In genomic region chr5:25224377-25224776, GRCm38 (mm10) we compare ENCODE assay signal across 29 mouse cellular contexts. TPM values are rescaled to one million over a fixed set of nuclear protein-coding genes. Genes with fewer than 3 reads are reported as not detected.
DNase-seq lines count a peak whose midpoint lies in the region; ATAC-seq and TF ChIP-seq lines count a peak whose summit lies in the region.
"Not testable (repeated sequence)": the region's sequence is repeated elsewhere in the genome, so short reads cannot be mapped to it uniquely, and the experiment has no call there.
"Had no signal": no experiment of that assay in that cellular context is flagged by ENCODE, and none has a peak within 500 bp of the region (broad histone marks: within the 10 kb centered on the region; RNA-seq: fewer than 3 reads in every experiment).

No protein-coding gene starts in this region.

- TF ChIP-seq CTCF in bone marrow macrophage, adult 2 months (IDR thresholded peaks at IDR 0.05; ENCODE audit: low read depth, low read length); hindbrain, postnatal 0 days (IDR thresholded peaks at IDR 0.05; ENCODE audit: low read depth); kidney, adult 2 months (conservative IDR thresholded peaks at IDR 0.05; ENCODE audit: insufficient read depth, insufficient read length, low read depth, low read length): not testable (repeated sequence)

- ATAC-seq in hindbrain, embryonic 12.5 days (ENCODE audit: low FRiP score); hindbrain, postnatal 0 days; midbrain, embryonic 15.5 days (replicated peaks); neural tube, embryonic 15.5 days (ENCODE audit: low FRiP score): not testable (repeated sequence)

- not testable (repeated sequence) for H3K27ac ChIP-seq in bone marrow macrophage, adult 2 months (ENCODE audit: insufficient read depth, low read depth, low read length); hindbrain, embryonic 12.5 days; hindbrain, postnatal 0 days; midbrain, embryonic 15.5 days; neural tube, embryonic 15.5 days (replicated peaks)
- H3K27ac ChIP-seq in kidney, adult 2 months (ENCODE audit: insufficient read depth, low read depth, low read length) = peak overlapping the region; percentile 79

- not testable (repeated sequence) for H3K36me3 ChIP-seq in hindbrain, embryonic 12.5 days; hindbrain, postnatal 0 days (ENCODE audit: insufficient read depth, low read length); kidney, adult 2 months (ENCODE audit: control insufficient read depth, insufficient read depth, low read length); midbrain, embryonic 15.5 days (replicated peaks); neural tube, embryonic 15.5 days

- not testable (repeated sequence) for TF ChIP-seq POLR2A in bone marrow macrophage, adult 2 months (IDR thresholded peaks at IDR 0.05; ENCODE audit: borderline replicate concordance, low read depth, low read length); kidney, adult 2 months (IDR thresholded peaks at IDR 0.05; ENCODE audit: low read depth, low read length)

- DNase-seq in hindbrain, postnatal 0 days (ENCODE audit: low spot score) = not testable (repeated sequence)
- peak; percentile 76 for DNase-seq in kidney, adult 2 months
- DNase-seq in kidney, postnatal 25 days = peak; percentile 44 to 49

- H3K4me3 ChIP-seq in bone marrow macrophage, adult 2 months (ENCODE audit: insufficient read depth, low read length) = peak overlapping the region; percentile 40
- H3K4me3 ChIP-seq in hindbrain, embryonic 12.5 days; hindbrain, postnatal 0 days (ENCODE audit: low read length); kidney, adult 2 months (ENCODE audit: insufficient read depth, low read depth, low read length); midbrain, embryonic 15.5 days: not testable (repeated sequence)
- H3K4me3 ChIP-seq in neural tube, embryonic 15.5 days (replicated peaks) = peak overlapping the region; percentile 78; the same call in 1 of the 2 replicates

- H3K9me3 ChIP-seq in hindbrain, embryonic 12.5 days (replicated peaks); hindbrain, postnatal 0 days (ENCODE audit: low read length); midbrain, embryonic 15.5 days; neural tube, embryonic 15.5 days (replicated peaks): not testable (repeated sequence)

- H3K4me2 ChIP-seq in hindbrain, embryonic 12.5 days (replicated peaks) = 0 out of 2 replicates have a peak overlapping the region, but pooled peaks have one; percentile 58
- peak overlapping the region; percentile 75; the same call in 1 of the 2 replicates for H3K4me2 ChIP-seq in hindbrain, postnatal 0 days (ENCODE audit: low read depth, low read length)
- H3K4me2 ChIP-seq in midbrain, embryonic 15.5 days = peak overlapping the region; percentile 67; the same call in 1 of the 2 replicates
- peak overlapping the region; percentile 63 for H3K4me2 ChIP-seq in neural tube, embryonic 15.5 days

- H3K4me1 ChIP-seq in bone marrow macrophage, adult 2 months (ENCODE audit: control insufficient read depth, insufficient read depth, low read length); hindbrain, embryonic 12.5 days; hindbrain, postnatal 0 days (ENCODE audit: insufficient read depth, low read length): not testable (repeated sequence)
- peaks cover 18% of the 10 kb centered on the region; the same call in 1 of the 2 replicates for H3K4me1 ChIP-seq in kidney, adult 2 months (ENCODE audit: control insufficient read depth, insufficient read depth, low read length)
- peaks cover 15% of the 10 kb centered on the region for H3K4me1 ChIP-seq in midbrain, embryonic 15.5 days
- H3K4me1 ChIP-seq in neural tube, embryonic 15.5 days = peaks cover 12% of the 10 kb centered on the region

- not testable (repeated sequence) for H3K27me3 ChIP-seq in hindbrain, embryonic 12.5 days; hindbrain, postnatal 0 days (ENCODE audit: insufficient read depth, low read length); kidney, adult 2 months (replicated peaks; ENCODE audit: control insufficient read depth, insufficient read depth, low read length); midbrain, embryonic 15.5 days (replicated peaks); neural tube, embryonic 15.5 days (replicated peaks)

- H3K9ac ChIP-seq in hindbrain, embryonic 12.5 days; hindbrain, postnatal 0 days (replicated peaks; ENCODE audit: low read length); midbrain, embryonic 15.5 days; neural tube, embryonic 15.5 days (replicated peaks): not testable (repeated sequence)

- 90% methylated on average over 1 of the region's 1 CpGs for WGBS in hindbrain, embryonic 12.5 days
- WGBS in hindbrain, postnatal 0 days = 81% methylated on average over 1 of the region's 1 CpGs
- 64% methylated on average over 1 of the region's 1 CpGs for WGBS in kidney, adult 2 months
- WGBS in midbrain, embryonic 15.5 days = 79% methylated on average over 1 of the region's 1 CpGs
- 88% methylated on average over 1 of the region's 1 CpGs for WGBS in neural tube, embryonic 15.5 days

RNA-seq across cellular contexts. Expression of gene E130116L18Rik, which starts 1.4 kb away (rescaled TPM):
- not detected in 2 replicates for polyA plus RNA-seq in bone marrow macrophage, adult 2 months (2012; ENCODE audit: insufficient read depth, insufficient read length, missing spikeins)
- polyA plus RNA-seq in hindbrain, embryonic 12.5 days (2016; fragmentation: Nextera tagmentation; extraction: Ambion mirVana) = not detected in 2 replicates
- not detected in 2 replicates for total RNA-seq in hindbrain, postnatal 0 days (2014; rRNA removed)
- polyA plus RNA-seq in hindbrain, postnatal 0 days (2015; fragmentation: Nextera tagmentation; extraction: Ambion mirVana) = 1.3 TPM in 1 of 2 replicates, not detected in the other
- not detected in 2 replicates for polyA plus RNA-seq in kidney, adult 2 months (2012; rRNA removed)
- polyA plus RNA-seq in midbrain, embryonic 15.5 days (2015; fragmentation: Nextera tagmentation; extraction: Ambion mirVana) = 1.3 TPM in 1 of 2 replicates, not detected in the other
- polyA plus RNA-seq in neural tube, embryonic 15.5 days (2015; fragmentation: Nextera tagmentation; extraction: Ambion mirVana) = not detected in 2 replicates
- total RNA-seq: adrenal gland, postnatal 10 days; gastrocnemius, adult 2 months; gastrocnemius, postnatal 36 days; heart, adult 18-20 months; heart, postnatal 4 days; left cerebral cortex, postnatal 10 days; megakaryocyte-erythroid progenitor cell, adult 5-6 weeks; MEL; neutrophil, adult 5-6 weeks had no signal
- polyA plus RNA-seq: embryonic facial prominence, embryonic 11.5 days; forebrain, embryonic 11.5 days; forebrain, embryonic 16.5 days; heart, embryonic 12.5 days; heart, postnatal 0 days; limb, embryonic 10.5 days; limb, embryonic 15.5 days; liver, embryonic 13.5 days; macrophage; stomach, embryonic 15.5 days; urinary bladder, adult 2 months had no signal

RNA-seq across cellular contexts. Expression of gene Galnt11, which starts 2.7 kb away (rescaled TPM):
- polyA plus RNA-seq in bone marrow macrophage, adult 2 months (2012; ENCODE audit: insufficient read depth, insufficient read length, missing spikeins) = 29.3 and 38.6 TPM in 2 replicates
- 41.0 and 47.1 TPM in 2 replicates for polyA plus RNA-seq in hindbrain, embryonic 12.5 days (2016; fragmentation: Nextera tagmentation; extraction: Ambion mirVana)
- 56.7 and 58.9 TPM in 2 replicates for total RNA-seq in hindbrain, postnatal 0 days (2014; rRNA removed)
- 56.8 and 60.8 TPM in 2 replicates for polyA plus RNA-seq in hindbrain, postnatal 0 days (2015; fragmentation: Nextera tagmentation; extraction: Ambion mirVana)
- polyA plus RNA-seq in kidney, adult 2 months (2012; rRNA removed) = 387 and 392 TPM in 2 replicates
- 50.4 and 51.9 TPM in 2 replicates for polyA plus RNA-seq in midbrain, embryonic 15.5 days (2015; fragmentation: Nextera tagmentation; extraction: Ambion mirVana)
- polyA plus RNA-seq in neural tube, embryonic 15.5 days (2015; fragmentation: Nextera tagmentation; extraction: Ambion mirVana) = 59.6 TPM in 2 replicates

RNA-seq across cellular contexts. Expression of gene Galntl5, which starts 43.1 kb away (rescaled TPM):
- not detected in 2 replicates for polyA plus RNA-seq in bone marrow macrophage, adult 2 months (2012; ENCODE audit: insufficient read depth, insufficient read length, missing spikeins)
- polyA plus RNA-seq in hindbrain, embryonic 12.5 days (2016; fragmentation: Nextera tagmentation; extraction: Ambion mirVana) = not detected in 2 replicates
- total RNA-seq in hindbrain, postnatal 0 days (2014; rRNA removed) = not detected in 2 replicates
- polyA plus RNA-seq in hindbrain, postnatal 0 days (2015; fragmentation: Nextera tagmentation; extraction: Ambion mirVana) = not detected in 2 replicates
- 0.05 and 0.06 TPM in 2 replicates for polyA plus RNA-seq in kidney, adult 2 months (2012; rRNA removed)
- not detected in 2 replicates for polyA plus RNA-seq in midbrain, embryonic 15.5 days (2015; fragmentation: Nextera tagmentation; extraction: Ambion mirVana)
- polyA plus RNA-seq in neural tube, embryonic 15.5 days (2015; fragmentation: Nextera tagmentation; extraction: Ambion mirVana) = not detected in 2 replicates
- total RNA-seq: adrenal gland, postnatal 10 days; gastrocnemius, adult 2 months; gastrocnemius, postnatal 36 days; heart, adult 18-20 months; heart, postnatal 4 days; left cerebral cortex, postnatal 10 days; megakaryocyte-erythroid progenitor cell, adult 5-6 weeks; MEL; neutrophil, adult 5-6 weeks had no signal
- polyA plus RNA-seq: embryonic facial prominence, embryonic 11.5 days; forebrain, embryonic 11.5 days; forebrain, embryonic 16.5 days; heart, embryonic 12.5 days; heart, postnatal 0 days; kidney, postnatal 0 days; limb, embryonic 10.5 days; limb, embryonic 15.5 days; liver, embryonic 13.5 days; macrophage; Patski; stomach, embryonic 15.5 days; urinary bladder, adult 2 months had no signal
